ENCODE assay signal across 7 mouse cellular contexts in genomic region chr8:90657641-90658051, GRCm38 (mm10).
DNase-seq lines count a peak whose midpoint lies in the region; ATAC-seq lines count a peak whose summit lies in the region.

No protein-coding gene starts in this region.

- H3K36me3 ChIP-seq in embryonic facial prominence, embryonic 14.5 days (ENCODE audit: control insufficient read depth, insufficient read depth, low read length) = no peaks in the 10 kb centered on the region
- H3K36me3 ChIP-seq in hindbrain, embryonic 14.5 days (replicated peaks; ENCODE audit: control insufficient read depth, insufficient read depth) = no peaks in the 10 kb centered on the region
- H3K36me3 ChIP-seq in limb, embryonic 10.5 days = no peaks in the 10 kb centered on the region

- peaks cover 8% of the 10 kb centered on the region; the same call in 1 of the 2 replicates for H3K4me1 ChIP-seq in embryonic facial prominence, embryonic 14.5 days (ENCODE audit: control insufficient read depth, insufficient read depth, low read length)
- peaks cover 4% of the 10 kb centered on the region for H3K4me1 ChIP-seq in hindbrain, embryonic 14.5 days (replicated peaks; ENCODE audit: control insufficient read depth, insufficient read depth, low read length)
- no peaks in the 10 kb centered on the region for H3K4me1 ChIP-seq in limb, embryonic 10.5 days

- no peak for ATAC-seq in embryonic facial prominence, embryonic 14.5 days (ENCODE audit: low read depth)
- no peak for ATAC-seq in hindbrain, embryonic 14.5 days (ENCODE audit: low FRiP score)
- no peak for ATAC-seq in activated CD4-positive, CD25-positive, alpha-beta regulatory T cell, adult 4 months

- H3K9ac ChIP-seq in embryonic facial prominence, embryonic 14.5 days (ENCODE audit: low read depth, low read length) = no peak overlapping the region
- no peak overlapping the region for H3K9ac ChIP-seq in hindbrain, embryonic 14.5 days

- H3K27ac ChIP-seq in embryonic facial prominence, embryonic 14.5 days (replicated peaks; ENCODE audit: low read depth, low read length) = no peak overlapping the region
- H3K27ac ChIP-seq in hindbrain, embryonic 14.5 days = peak overlapping the region; percentile 32; the same call in 1 of the 2 replicates
- H3K27ac ChIP-seq in limb, embryonic 10.5 days = no peak overlapping the region

- WGBS in embryonic facial prominence, embryonic 14.5 days = 15% methylated on average over 7 of the region's 7 CpGs
- 12% methylated on average over 7 of the region's 7 CpGs for WGBS in hindbrain, embryonic 14.5 days
- WGBS in limb, embryonic 10.5 days = 53% methylated on average over 7 of the region's 7 CpGs

- H3K9me3 ChIP-seq in embryonic facial prominence, embryonic 14.5 days (ENCODE audit: control insufficient read depth, low read length) = peaks cover 7% of the 10 kb centered on the region; the same call in 1 of the 2 replicates
- 0 out of 2 replicates have a peak, but pooled peaks cover 5% of the 10 kb centered on the region for H3K9me3 ChIP-seq in hindbrain, embryonic 14.5 days (ENCODE audit: control insufficient read depth, low read length)
- no peaks in the 10 kb centered on the region; the same call in 1 of the 2 replicates for H3K9me3 ChIP-seq in limb, embryonic 10.5 days (replicated peaks)

- no peaks in the 10 kb centered on the region for H3K27me3 ChIP-seq in embryonic facial prominence, embryonic 14.5 days (replicated peaks; ENCODE audit: control insufficient read depth, insufficient read depth, low read length)
- H3K27me3 ChIP-seq in hindbrain, embryonic 14.5 days (ENCODE audit: control insufficient read depth, insufficient read depth, low read length) = no peaks in the 10 kb centered on the region
- H3K27me3 ChIP-seq in limb, embryonic 10.5 days (ENCODE audit: low read depth, poor library complexity, severe bottlenecking) = no peaks in the 10 kb centered on the region

- H3K4me2 ChIP-seq in embryonic facial prominence, embryonic 14.5 days (ENCODE audit: low read depth, low read length) = peak overlapping the region; percentile 23; the same call in 1 of the 2 replicates
- H3K4me2 ChIP-seq in hindbrain, embryonic 14.5 days (replicated peaks) = peak overlapping the region; percentile 0; the same call in 1 of the 2 replicates

- no peak overlapping the region for H3K4me3 ChIP-seq in embryonic facial prominence, embryonic 14.5 days (ENCODE audit: low read depth, low read length)
- H3K4me3 ChIP-seq in hindbrain, embryonic 14.5 days (replicated peaks; ENCODE audit: low read length) = no peak overlapping the region
- H3K4me3 ChIP-seq in limb, embryonic 10.5 days = no peak overlapping the region

- DNase-seq in urinary bladder, postnatal 25 days (ENCODE audit: low spot score) = peak; percentile 4
- DNase-seq in urinary bladder, postnatal 4 days (ENCODE audit: low spot score in 2 of 2) = no peak
- peak; percentile 83 for DNase-seq in embryonic facial prominence, embryonic 14.5 days (ENCODE audit: low spot score)
- peak; percentile 88 for DNase-seq in hindbrain, embryonic 14.5 days (ENCODE audit: low spot score)
- peak; percentile 38 for DNase-seq in limb, embryonic 10.5 days (ENCODE audit: low spot score)
- DNase-seq in right cerebral cortex, adult 18-20 months = peak; percentile 71

Comparison
In these comparisons a context has a peak if more than half of its experiments do, and no peak if none do; other contexts are left out.
1. DNase-seq: peak in urinary bladder, postnatal 25 days (single experiment), embryonic facial prominence, embryonic 14.5 days (single experiment), hindbrain, embryonic 14.5 days (single experiment), limb, embryonic 10.5 days (single experiment) and right cerebral cortex, adult 18-20 months (single experiment); none in urinary bladder, postnatal 4 days (0 of 2).